Mouse (Mus musculus): ENCODE measurements around the gene Gatb.

The Gatb gene

DNA sequence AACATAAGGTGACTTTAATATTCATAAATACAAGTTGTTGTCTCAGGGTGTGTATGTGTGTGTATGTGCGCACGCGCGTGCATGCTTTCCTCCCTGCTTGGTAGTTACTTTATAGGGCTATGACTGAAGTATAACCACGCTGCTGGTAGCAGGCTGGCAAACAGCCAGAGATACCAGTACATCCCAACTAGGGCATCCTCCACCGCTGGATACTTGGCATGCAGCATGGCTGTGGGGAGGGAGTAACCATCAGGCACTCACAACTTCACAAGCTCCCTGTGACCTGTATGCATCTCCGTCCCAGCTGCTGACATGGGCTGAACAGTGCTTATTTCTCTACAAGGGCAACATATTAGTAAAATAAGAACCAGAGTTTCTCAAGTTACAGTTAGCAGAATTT is 85.8 kb downstream of the Gatb start:
- no peak for DNase-seq (ENCODE audit: low spot score)

DNA sequence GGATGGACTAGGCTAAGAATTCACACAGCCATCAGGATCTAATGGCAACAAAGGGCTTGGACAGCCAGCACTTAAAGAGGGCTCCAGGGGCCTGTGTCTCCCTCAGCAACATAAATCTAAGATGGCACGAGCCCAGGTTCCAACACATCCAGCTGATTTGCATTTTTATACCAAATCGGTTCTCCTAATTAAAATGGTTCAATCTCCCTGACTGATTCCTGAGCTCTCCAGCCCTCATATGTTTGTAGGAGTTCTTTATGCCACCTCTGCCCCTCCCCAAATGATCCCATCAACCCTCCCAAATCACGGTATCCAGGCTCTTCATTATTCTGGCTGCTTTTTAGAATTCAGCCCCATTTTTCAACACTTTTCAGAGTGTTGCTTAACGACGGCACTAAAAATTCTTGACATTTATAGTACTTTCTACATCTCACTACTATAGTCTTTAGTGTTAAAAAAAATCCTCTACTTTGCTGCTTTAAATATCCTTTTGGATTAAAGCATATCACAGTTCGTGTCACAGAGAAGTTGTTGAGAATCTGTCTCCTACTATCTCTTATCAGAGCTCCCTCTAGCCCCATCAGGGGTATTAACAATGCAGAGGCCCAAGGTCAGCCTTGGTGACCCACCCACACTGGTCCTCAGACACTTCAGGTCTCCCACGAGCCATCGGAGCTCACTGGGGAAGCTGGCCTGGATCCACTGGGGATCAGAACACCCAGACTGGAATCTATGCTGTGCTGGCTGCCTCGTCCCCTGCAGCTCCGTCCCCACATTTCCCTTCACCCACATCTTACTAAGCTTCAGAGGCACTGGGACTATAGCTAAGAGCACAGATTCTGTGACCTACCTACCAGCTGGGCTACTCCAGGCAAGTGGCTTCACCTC is 88.3 kb downstream of the Gatb start:
- no peak for DNase-seq (ENCODE audit: low spot score)

DNA sequence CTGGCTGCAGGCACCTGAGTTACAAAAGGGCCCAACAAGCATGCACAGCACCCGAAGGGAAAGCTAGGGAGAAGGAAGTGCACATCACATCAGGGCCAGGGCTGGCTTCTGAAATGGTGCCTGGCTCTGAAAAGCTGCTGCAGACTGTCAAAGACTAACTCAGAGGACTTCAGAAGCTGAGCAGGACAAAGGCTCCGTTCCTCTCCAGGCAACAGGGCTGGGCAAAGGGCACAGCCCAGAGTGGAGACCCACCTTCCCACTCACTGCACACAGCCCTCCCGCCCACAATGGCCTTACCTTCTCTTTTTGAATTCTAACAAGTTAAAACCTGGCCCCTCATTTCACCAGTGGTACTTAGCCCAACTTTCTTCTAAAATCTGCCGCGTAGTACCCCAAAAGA is 89.9 kb downstream of the Gatb start:
- no peak for DNase-seq (ENCODE audit: low spot score)

DNA sequence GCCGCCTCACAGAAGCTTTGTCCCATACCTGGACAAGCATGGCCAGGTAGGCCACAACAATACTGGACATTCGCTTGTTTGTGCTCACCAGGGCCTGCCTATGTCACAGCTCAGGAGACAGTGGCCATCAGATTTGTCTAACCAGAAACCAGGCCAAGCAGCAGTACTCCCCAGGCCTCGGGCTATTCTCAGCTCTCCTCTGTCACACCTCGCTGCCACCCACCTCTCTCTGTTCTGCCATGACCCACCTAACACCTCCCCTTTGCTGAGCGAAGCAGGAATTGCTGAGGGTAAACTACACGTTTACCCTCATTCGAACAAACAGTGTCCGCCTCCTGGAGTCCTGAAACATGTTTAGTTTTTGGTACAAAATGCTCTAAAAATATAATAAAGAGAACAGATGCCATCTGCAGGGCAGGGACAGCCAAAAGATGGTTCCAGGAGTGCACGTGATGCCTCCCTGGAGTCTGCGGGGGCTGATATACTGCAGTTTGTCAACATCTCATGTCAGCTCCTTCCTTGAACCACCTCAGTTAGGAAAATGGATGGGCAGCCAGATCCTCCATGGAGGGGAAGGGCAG is 90.8 kb downstream of the Gatb start:
- no peak for DNase-seq (ENCODE audit: low spot score)

DNA sequence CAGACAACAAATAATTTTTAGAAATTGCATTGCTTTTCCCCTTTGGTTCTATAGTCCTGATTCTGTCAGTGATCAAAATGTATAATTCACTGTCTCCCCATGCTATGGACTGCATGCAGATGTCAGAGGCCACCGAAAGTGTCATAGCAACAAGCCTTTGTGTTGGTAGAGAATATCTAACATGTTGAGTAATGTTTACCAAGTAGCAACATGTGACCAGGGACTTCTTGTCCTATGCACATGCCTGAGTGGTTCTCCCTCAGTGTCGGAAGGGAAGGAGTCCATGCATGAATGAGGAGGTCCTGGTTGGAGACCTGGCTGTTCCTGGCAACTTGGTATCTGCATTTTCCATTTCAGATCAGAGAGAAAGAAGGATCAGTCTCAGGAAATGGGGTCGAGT is 92.2 kb downstream of the Gatb start:
- no peak for DNase-seq (ENCODE audit: low spot score)

DNA sequence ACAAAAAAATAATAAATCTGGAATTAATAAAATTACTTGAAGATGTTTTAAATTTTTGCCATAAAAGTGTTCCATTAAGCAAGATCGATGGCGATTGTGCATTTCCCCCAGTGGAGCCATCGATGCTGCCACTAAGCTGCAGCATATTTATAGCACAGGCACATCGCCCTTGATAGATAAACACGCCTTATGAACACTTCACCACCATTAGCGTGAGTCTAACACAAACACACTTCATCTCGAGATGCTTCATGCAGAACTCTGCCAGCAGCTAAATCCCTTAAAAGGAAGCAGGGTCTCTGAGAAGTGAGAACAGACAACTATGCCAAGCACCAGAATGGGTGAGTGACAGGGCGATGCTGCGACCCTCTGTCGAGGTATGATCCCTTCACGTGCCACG is 92.8 kb downstream of the Gatb start:
- DNase-seq (ENCODE audit: low spot score), result no peak

DNA sequence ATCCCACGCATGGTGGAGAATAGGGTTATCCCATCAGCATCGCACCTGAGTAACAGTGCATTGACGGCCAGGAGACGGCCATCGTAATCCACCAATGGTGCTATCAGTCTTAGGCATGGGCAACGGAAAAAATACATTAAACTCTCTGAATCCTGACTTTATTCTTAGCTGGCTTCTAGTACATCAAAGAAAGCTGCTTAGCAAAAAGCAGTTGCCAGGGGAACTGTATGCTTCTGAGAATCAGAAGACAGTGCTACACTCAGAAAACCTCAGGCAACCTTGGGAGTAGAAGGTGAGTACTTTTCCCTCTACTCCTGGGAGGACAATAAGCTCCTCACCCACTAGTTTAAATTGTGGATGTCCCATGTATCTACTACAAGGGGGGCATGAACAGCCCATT is 93.8 kb downstream of the Gatb start:
- DNase-seq (ENCODE audit: low spot score), result no peak

DNA sequence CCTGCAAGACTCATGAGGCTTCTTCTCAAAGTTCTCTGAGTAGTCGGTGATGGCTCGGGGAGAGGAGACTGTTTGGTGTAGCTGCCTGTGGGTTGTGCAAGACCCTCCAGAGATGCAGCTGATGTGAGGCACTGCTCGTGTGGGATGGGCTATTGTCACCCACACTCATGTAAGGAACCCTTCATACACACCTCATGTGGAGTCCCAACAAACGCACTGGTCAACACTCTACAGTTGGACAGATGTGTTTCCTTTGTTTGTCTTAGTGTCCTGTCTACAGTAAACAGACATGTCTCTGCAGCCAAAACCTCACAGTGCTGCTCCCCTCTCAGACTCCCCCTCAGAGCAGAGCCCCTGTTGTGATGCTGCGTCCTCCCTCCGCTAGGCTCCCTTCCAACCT is 95.9 kb downstream of the Gatb start:
- no peak for DNase-seq (ENCODE audit: low spot score)

DNA sequence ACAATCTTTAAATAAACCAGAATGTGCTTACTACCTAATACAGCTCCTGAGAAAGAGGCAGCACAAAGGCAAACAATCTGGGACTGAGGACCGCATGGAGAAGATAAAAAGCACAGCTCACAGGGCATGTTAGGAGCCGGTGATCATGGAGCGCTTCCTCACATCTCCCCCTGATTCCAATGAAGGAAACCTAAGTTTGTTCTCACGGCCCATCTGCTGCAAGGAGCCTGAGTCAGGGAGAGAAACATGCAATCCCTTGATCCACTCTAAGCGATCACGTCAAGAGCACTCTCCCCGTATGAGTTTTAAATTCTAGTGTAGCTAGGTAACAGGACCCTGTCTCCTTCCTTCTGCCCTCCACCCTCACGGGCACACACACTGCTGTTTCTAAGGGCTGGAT is 103.2 kb downstream of the Gatb start:
- DNase-seq (ENCODE audit: low spot score), result no peak

DNA sequence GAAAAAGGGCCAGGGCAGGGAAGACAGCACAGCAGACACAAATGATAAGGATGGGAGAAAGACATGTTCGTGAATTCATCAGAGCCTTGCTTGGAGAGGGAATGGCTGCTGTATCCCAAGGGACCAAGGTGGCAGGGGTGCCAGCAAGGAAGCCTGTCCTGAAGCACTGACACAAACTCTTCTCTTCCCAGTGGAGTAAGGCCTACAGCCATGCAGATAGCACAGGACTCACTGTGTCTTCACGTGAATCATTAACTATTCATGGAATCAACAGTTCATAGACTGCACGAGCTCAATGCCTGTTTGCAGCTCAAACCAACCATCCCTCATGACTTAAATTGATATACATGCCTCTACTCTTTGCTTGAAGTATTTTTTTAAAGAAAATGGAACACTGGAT is 104.0 kb downstream of the Gatb start:
- no peak for DNase-seq (ENCODE audit: low spot score)

DNA sequence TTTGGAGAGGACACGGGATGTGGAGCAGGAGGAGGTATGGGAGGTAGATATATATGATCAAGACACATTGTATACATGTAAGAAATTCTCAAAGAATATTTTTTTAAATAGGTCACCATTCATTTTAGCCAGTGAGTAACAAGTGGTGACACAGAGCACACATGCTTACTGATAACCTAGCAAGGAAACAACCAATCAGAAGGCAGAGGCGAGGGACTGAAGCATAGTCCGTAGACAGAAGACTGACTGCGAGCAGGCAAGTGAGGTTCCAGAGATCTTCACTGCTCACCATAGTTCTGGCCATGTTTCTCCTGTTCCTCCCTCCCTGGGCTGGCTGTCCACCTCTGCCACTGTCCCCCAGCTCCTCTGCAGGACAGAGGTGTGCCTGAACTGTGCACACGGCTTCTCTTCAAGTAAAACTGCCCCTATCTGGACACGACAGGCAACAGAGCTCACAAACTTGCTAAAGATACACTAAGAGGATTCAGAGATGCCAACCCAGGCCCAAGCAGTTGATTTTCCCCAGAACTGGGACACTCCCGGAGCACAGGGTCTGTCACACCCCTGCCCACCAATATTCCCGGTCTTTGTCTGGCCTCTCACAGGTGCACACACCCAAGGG is 105.5 kb downstream of the Gatb start:
- no peak for DNase-seq (ENCODE audit: low spot score)

DNA sequence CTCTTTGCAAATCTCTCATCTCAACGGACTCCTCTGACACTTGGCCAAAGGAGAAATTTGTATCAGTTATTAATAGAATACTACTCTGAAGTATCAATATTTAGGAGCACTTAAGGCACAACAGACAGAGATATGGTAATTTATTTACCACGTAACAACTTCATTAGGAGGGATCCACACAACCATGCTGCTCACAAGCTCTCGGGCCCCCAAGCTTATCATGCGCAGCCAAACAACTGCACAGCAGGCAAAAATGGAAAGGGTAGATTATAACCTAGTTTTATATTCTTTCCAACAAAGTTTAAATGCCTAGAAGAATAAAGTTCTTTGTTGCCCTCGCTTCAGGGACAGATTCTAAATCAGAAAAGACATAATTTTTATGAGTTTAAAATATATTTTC is 106.0 kb downstream of the Gatb start:
- no peak for DNase-seq (ENCODE audit: low spot score)

DNA sequence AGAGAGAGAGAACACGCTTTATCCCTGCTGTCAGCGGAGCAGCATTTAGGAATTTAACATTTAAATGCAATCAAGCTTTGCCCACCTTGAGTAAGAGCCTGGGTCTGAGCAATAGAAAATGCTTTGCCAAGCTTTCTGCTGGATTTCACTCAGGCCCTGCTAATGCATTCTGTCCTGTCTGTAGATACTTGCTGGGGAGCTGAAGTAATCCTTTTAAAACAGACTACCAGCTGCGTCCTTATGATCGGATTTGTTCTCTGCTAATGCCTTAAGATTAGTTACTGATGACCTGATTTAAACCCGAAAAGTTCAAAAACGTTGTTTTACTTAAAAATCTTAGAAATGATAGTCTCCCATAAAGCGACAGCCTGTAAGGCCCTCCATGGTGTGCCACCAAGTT is 107.2 kb downstream of the Gatb start:
- DNase-seq (ENCODE audit: low spot score), result no peak

DNA sequence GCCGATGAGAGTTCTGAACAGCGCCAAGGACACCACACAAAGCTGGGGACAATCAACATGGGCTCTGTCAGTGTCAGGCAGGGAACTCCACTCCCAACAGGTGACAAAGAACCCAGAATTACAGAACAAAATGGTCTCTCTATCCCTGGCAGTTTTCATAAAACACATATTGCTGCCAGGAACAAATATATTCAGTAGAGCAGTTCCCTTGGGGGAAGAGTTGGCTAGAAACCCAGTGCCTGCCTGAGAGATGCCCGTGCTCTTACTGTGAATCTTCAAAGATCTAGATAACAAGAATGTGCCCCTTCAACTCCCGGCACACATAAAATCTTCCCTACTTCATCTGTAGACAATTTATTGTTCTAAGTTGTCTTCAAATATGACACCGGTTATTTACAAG is 109.7 kb downstream of the Gatb start:
- DNase-seq (ENCODE audit: low spot score), result no peak

DNA sequence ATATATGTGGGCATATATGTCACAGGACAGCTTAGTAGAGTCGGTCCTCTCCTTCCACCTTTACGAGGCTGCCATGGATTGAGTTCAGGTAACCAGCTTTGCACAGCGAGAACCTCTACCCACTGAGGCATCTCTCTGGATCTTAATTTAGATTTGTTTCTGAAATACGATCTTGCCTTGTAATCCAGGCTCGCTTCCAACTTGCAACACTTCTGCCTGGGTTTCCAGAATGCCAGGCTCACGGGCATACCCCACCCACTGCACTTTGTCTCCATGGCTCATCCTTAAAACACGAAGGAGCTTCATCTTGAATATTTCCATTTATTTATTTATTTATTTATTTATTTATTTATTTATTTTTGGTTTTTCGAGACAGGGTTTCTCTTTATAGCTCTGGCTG is 111.4 kb downstream of the Gatb start:
- no peak for DNase-seq (ENCODE audit: low spot score)

DNA sequence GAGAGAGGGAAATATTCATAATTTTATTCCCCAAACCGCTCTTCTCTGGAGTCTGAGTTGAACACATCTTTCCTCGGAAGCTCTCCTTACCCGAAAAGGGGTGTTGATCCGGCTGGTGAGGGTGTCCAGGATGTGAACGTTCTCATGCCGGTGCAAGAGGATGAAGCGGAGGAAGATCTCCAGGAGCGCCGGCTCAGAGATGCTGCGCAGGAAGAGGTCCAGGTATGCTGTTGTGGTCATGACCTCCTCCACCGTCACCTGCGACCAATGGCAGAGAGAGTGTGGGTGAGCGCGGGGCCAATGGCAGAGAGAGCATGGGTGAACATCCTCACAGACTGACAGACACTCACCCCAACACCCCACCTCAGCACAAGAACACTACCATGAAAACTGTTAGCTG is 114.4 kb downstream of the Gatb start:
- DNase-seq (ENCODE audit: low spot score), result no peak

DNA sequence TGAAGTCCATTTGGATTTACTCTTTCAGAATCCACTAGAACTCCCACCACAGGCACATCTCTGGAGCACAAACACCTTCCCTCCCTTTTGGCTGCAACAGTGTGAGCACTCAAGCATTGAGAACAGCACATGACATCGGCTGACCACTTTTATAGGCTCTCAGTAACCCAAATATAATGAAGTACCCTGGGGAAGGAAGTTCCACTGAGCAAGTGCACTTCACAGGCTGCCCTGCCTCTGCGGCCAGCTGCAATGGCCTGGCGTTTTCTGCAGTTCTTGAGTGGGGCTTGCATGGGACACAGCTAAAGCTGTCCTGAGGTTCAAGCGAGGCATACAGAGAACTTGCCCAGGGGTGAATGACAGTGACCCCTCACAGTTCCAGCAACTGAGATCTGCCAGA is 117.2 kb downstream of the Gatb start:
- DNase-seq (ENCODE audit: low spot score), result no peak

DNA sequence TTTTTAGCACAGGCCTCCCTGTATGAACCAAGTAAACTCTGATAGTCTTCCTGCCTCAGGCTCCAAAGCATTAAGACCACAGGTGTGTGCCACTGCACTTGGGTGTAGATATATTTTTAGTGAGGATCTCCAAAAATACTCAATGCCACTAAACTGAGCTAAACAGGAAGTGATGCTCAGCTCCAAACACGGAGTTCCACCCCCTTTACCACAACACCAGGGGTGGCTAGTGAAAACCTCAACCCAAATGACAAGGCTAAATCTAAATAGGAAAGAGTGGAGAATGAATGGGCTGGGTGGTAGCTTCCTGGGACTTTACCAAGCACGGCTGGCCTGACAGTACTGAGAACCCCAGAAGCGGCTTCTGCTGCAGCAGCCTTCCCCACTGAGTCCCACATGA is 119.1 kb downstream of the Gatb start:
- DNase-seq (ENCODE audit: low spot score), result no peak

DNA sequence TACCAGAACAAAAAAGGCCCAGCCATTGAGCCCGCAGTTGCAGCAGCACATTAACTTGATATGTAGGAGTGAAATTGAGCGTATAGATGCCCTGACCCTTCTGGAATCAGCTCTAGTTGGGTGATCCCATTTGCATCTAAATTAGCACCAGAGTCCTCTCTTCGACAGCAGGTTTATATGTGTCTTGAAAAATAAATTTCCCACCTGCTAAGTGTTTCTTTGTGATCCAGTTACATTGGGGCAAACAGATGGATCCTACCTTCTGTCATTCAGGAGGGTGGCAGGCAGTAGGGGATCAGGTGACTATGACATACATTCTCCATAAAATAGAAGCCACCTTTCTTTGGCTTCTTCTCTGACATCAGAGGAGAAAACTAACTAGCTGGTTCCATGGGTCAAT is 121.1 kb downstream of the Gatb start:
- no peak for DNase-seq (ENCODE audit: low spot score)

DNA sequence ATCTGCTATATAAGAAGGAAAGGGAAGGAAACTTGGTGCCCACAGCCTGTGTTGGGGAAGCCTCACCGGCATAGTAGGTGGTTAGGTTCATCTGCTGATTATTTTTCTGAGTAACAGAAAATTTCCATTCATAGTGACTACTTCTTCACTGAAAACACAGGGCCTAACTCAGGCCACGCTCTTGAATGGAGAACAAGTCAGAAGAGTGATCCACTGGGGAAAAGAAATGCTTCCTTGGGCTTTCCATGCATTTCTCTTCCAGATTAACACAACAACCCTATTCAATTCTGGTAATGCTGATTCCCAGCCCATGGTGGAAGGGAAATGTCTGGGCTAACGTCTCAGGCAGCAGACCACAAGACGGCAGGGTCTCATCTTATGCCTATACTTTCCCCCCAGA is 124.6 kb downstream of the Gatb start:
- DNase-seq (ENCODE audit: low spot score), result no peak

DNA sequence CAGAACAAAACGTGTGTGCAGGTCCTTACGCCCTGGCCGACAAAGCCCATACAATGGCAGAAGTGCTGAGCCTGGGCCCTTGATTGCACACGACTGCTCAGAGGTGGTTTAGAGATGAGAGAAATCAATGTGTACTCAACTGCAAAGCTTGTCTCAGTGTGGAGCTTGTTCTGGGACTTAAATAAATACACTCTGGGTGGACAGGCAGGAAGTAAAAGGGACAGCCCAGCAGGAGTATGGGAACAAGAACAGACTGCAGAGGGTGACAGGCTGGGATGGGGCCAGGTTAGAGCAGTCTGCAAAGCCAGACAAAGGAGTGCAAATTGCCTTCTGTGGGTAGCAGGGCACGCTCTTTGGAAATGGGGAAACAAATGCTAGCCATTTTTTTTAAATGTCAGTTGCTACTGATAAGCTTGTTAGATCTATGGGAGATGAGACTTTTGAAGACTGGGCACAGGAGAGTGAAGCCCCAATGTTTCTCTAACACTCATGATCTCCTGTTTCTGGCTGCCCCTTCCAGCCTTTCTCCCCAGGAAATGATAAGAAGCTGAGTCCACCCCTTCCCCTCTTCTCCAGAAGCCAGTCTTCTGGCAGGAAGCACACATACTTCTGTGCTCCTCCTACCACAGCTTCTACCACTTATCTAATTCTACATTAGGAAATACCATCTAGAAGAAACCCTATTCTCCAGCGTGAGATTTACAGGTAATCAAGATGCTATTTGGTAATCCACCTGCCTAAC is 129.4 kb downstream of the Gatb start:
- no peak for DNase-seq (ENCODE audit: low spot score)
